Mouse (Mus musculus): ENCODE measurements at regions not wholly inside any gene's neighbourhood (a gene's known extent, or its start where the extent isn't known, plus 50 kb on each side); places are given as distances from the start of the nearest gene placed in this dataset.
"Not testable (repeated sequence)": the region's sequence is repeated elsewhere in the genome, so short reads cannot be mapped to it uniquely, and the experiment has no call there.

DNA sequence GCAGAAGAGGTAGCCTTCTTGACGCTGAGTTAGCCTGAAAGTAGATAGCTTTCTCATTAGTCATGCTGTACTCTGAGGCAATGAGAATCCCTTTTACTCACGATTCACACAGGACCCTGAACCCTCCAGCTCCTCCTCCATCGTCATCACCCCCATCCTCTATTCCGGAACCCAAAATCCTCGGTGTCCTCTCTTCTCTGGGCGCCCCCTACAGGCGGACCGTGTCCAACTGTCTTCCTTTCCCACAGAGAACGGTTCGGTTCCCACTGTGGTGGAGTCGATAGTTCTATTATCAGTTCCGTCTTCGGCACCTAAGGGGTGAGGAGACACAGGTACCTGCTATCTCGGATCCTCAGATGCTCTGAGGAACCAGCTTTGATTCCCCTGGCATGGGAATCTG, 130.2 kb downstream of the Phlda1 start:
- DNase-seq (ENCODE audit: low spot score in 2 of 2) = no peak

DNA sequence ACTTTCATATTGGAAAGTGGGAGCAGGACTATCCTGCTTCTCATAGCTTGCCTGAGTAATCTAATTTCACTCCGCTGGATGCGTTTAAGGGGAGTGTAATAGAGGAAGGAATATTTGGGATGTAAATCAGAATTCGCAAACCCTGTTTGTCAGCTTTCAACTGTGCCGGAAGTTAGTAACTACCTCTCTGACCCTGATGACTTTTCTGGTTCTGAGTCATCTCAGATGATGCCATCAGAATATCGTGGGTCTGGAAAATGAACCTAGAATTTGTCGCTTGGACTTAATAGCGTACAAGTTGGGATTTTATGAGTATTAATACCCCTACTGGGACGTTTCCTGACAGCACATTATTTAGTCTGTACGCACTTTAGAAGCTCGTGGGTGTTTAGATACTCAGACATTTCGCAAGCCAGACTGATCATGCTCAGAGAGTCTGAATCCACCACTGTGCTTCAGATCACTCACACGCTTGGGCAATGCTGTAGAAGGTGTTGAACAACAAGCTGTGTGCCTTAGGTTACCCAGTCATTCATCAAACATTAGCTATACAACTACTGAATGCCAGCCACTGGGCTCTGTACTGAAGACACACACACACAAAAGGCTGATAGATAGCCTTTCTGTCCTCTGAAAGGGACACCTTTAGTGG, 131.1 kb downstream of the Phlda1 start:
- no peak for DNase-seq (ENCODE audit: low spot score in 2 of 2)

DNA sequence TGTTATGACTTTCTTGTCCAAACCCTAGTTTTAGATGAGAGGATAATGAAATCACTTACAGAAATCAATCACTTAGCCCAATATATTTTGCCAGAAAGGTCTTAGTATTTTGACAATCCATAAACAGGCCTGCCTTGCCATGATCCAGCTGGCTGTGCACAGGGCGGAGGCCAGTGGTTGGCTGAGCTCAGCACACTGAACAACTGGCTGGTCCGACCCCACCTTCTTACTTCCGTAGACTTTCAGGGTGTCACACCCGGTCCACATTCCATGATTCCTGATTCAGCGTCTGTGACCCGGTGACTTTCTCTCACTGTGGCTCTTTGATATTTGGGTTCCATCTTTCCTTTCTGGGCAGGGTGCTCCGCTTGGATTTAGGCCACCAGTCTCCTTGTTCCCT, 133.8 kb downstream of the Phlda1 start:
- DNase-seq (ENCODE audit: low spot score in 2 of 2) = no peak

DNA sequence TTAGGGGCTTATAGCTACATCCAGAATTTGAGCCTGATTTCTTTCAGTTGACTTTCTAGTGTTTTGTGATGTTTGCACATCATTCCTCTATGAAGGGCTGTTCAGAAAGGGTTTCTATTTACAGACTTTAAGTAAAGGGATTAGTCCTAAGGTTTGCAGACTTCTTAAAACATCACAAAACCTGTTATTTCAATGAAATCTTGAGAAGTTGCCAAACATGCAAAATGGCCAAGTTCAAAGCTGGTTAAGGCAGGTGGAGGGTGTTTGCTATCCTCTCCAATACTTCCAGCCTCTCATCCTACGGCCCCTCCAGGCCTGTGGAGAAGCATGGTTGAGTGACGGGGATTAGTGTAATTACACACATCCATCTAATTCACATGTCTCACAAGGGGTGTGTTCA, 136.6 kb downstream of the Phlda1 start:
- no peak for DNase-seq (ENCODE audit: low spot score in 2 of 2)

DNA sequence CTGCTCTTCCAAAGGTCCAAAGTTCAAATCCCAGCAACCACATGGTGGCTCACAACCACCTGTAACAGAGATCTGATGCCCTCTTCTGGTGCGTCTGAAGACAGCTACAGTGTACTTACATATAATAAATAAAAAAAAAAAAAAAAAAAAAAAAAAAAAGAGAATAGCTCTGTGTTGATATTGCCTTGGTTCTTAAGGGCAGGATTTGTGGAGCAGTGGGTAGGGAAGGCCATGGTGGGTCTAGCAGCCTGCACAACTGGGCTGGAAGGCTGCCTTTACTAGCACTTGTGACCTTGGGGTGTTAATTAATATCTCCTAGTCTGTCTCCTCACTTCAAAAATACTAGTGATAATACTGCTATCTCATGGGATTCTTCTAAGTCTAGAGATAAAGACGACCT, 147.7 kb downstream of the Phlda1 start:
- DNase-seq (ENCODE audit: low spot score in 2 of 2) = not testable (repeated sequence)

DNA sequence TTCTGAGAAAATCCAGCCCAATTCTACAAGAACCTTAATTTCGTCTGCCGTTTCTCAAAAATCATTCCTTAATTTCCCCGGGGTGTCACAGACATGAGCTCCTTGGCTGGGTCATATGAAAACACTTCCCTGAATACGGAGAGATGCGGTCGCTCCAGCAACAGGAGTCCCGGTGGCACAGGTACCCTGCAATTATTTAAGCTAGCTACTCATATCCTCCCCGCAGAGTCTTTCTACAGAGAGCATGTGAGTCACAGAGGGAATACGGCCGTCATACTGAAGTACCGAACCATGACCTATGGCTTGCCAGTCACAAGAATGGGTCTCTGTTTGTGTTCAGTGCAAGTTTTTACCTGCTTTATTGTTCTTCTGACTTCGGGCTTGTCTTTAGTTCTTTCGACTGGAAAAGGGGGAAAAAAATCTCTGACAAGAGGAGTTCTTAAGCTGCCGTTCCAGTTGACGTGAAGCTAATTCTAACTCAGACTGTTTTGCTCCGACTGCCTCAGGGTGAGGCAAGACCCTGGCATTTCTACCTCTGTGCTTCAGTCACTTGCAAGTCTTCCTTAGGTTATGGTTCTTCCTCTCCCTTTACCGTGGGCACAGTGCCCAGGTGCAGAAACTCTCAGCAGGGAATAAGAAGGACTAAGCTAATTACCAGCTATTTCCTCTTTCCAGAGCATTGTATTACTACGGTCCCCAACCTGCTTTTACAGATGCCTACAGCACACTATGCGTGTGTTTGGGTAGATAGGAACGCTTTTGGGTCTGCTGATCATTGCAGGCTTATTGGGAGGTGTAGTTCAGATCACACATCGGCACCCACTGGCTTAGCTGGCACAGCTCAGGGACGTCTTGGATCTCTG, 148.5 kb downstream of the Phlda1 start:
- no peak for DNase-seq (ENCODE audit: low spot score in 2 of 2)

DNA sequence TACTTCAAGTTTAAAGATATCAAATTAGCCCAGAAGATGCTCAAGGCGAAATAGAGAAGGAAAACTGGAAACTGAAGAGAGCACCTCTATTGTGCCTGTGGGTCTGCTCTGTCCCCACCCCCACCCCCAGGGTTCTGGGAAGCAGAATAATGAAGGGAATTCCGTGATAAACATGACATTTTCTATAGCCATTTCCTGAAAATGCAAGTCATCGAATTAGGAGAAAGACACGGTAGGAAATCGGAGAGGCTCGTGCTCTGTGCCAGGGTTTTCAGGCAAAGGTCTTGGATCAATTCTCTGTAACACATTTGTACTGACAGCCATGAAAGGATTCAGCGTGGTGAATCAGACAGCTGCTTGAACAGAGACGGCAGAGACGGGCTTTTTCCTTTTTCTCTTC, 152.7 kb downstream of the Phlda1 start:
- no peak for DNase-seq (ENCODE audit: low spot score in 2 of 2)

DNA sequence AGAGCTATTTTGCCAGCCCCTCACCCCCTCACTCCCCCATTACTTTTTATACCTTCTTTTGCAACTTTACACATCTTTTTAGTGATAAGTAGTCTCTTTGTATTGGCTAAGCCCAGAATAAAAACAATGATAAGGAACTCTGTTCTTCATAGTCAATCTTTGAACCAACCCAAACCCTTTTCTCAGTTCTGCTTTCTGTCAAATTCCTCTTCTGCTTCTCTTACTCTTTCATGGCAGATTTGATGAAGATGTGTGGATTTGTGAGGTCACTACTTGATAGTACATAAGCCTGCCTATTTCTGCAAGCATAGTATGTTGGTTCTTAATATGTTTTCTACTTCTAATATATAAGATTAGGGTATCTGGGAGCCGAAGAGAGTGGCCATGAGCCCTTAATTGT, 156.6 kb downstream of the Phlda1 start:
- no peak for DNase-seq (ENCODE audit: low spot score in 2 of 2)

DNA sequence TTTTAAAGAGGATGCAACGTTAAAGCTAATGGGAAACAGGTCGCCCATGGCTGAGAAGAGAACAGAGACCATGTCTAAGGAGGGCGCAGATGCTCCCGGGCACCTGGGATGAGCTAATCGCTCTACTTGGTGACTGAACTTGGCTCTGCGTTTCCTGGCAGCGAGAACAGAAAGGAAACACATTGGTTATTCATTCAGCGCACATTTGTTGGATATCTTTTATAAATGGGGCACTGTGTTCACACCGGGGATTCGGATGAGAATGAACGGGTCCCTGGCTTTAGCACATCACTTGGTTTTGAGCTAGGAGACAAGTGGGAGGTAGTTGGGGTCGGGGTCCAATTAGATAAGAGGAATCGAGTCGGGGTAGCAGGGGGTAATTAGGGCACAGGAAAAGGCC, 159.7 kb downstream of the Phlda1 start:
- no peak for DNase-seq (ENCODE audit: low spot score in 2 of 2)

DNA sequence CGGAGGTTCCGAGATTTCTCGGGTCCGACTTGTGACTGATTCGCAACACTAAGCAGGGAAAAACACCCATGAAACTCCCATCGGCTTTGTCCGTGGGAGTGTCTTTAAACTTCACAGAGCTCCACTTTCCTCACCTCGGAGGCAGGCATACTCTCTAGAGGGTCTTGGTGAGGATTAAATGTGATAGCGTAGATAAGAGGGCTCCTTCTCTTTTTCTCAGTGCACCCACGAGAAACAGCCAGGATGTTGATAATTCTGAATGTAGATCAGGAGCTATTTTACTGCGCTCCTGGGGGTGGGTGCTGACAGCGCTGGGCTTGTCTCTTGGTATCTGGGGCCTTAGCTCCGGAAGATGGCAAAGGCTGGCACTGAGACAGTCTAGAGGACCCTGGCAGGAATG, 160.9 kb downstream of the Phlda1 start:
- no peak for DNase-seq (ENCODE audit: low spot score in 2 of 2)

DNA sequence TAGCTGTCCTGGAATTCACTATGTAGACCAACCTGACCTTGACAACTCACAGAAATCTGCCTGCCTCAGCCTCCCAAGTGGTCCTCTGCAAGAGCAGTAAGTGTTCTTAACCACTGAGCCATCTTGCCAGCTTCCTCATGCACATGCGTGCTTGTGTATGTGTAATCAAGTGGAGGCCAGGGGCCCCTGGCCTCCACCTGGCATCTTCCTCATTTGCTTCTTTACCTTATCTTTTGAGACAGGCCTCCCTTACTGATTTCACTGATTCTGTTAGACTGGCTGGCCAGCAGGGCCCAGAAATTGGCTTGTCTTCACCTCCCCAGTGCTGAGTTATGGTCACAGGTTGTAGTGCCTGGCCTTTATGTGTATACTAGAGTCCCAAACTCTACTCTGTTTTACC, 162.6 kb downstream of the Phlda1 start:
- DNase-seq (ENCODE audit: low spot score in 2 of 2) = no peak

DNA sequence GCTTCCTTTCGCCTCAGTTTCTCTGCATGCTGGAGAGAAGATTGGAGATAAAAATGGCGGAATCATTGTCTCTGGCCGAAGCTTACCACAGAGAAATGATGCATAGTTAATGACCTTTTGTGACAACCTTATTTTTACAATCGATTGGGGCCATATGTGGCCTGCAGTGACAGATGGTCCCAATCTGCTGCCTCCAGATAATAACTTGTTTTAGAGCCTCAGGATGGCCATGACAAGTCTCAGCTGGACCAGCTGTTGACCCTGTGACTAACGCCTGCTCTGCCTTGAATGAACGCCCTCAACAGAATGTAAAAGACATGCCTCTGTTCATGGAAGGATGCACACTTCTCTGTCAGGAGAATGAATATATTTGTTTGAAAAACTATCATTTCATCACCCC, 163.6 kb downstream of the Phlda1 start:
- no peak for DNase-seq (ENCODE audit: low spot score in 2 of 2)

DNA sequence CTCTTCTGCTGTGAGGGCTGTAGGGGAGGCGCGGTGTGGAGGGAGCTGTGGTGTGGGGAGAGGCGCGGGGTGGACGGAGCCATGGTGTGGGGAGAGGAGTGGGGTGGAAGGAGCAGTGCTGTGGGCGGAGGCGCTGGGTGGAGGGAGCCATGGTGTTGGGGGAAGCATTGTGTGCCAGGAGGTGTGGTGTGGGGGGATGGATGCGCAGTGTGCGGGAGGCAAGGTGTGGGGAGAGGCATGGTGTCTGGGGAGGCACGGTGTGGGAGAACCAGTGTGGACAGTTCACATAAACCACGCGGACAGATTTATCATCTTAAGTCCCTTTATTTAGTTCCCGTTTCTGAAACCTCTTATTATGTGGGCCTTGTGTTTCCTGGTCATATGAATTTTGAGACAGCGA, 164.6 kb downstream of the Phlda1 start:
- no peak for DNase-seq (ENCODE audit: low spot score in 2 of 2)

DNA sequence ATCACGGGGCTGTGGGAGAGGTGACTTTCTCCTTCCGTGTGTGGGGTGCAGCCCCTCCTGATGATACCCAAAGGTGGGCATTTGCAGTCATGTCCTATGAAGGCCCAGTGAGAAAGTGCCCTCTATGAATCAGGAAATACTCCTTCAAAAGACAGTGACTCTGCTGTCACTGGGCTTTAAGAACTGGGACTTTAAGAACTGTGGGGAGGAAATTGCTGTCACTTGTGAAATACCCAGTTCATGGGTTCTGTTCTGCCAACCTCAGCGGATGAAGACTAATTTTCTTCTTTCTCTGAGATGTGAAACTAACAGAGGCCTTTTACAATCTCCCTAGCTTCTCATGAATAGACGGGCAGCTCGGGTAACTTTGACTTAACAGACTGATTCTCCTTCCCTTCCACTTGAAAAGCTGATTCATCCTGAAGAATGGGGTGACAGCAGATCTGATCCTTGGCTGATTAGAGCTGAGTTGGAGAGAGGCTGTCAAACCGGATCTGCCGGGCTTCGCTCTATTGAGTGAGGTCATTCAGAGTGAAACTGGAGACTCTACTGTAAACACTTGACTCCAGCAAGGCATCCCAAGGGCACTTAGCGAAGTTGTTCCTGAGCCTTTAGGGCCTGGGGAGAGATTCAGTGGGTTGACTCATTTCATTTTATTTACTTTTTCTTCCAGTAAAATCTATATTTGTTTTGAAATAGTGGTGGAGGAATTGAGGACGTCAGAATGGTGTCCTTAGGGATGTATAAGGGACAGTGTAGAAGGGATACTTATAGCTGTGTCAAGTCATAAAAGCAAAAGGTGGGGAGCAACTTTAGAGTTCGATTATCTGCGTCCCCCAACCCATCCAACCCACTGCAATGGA, 166.6 kb downstream of the Phlda1 start:
- DNase-seq (ENCODE audit: low spot score in 2 of 2) = no peak

DNA sequence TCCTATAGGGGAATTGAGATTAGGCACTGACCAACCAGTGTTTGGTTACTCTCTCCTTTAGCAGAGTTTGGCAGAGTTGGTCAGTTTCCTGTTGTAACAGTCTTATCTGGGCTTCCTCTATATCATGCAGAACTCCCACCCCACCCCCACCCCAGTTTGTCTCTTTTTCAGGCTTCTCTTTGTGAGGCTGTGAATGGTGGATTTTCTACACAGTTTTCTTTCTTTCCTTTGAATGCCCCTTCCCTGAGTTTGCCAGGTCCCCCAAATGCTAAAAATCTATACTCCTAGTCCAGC, 167.2 kb downstream of the Phlda1 start:
- no peak for DNase-seq (ENCODE audit: low spot score in 2 of 2)

DNA sequence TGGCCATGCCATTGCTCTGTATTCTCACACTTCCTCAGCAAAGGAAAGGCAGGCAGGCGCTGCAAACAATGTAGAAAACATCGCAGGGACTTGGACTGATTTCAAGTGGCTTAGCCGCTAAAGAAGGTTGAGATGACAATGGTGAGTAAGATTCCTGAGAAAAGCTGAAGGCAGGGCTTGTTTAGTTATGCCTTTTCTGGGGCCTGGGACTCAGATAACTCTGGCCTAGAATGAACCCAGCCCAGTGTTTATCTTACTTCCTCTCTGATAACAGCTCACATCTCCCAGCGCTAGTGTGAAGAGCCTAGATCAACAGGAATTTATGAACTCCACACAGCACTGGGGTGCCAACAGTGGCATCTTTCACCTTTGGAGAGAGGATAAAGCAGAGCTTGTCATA, 170.2 kb downstream of the Phlda1 start:
- no peak for DNase-seq (ENCODE audit: low spot score in 2 of 2)

DNA sequence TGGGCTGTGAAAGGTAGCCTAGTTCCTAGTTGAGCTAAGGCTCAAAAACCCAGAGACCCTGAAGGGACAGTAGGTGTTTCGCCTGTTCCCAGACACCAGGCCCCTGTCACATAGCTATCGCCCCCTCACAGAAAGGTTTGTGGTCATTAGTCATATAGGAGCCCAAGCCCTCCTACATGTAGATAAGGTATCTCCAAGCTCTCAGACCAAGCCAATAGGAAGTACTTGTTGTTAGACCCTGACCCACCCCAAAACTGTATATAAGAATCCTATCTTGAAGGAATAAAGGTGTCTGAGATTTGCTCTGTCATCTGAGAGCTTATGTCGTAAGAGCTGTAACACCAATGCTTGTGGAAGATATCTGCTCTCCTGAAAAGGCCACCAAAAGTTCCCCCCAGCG, 174.8 kb downstream of the Phlda1 start:
- DNase-seq (ENCODE audit: low spot score in 2 of 2) = no peak

DNA sequence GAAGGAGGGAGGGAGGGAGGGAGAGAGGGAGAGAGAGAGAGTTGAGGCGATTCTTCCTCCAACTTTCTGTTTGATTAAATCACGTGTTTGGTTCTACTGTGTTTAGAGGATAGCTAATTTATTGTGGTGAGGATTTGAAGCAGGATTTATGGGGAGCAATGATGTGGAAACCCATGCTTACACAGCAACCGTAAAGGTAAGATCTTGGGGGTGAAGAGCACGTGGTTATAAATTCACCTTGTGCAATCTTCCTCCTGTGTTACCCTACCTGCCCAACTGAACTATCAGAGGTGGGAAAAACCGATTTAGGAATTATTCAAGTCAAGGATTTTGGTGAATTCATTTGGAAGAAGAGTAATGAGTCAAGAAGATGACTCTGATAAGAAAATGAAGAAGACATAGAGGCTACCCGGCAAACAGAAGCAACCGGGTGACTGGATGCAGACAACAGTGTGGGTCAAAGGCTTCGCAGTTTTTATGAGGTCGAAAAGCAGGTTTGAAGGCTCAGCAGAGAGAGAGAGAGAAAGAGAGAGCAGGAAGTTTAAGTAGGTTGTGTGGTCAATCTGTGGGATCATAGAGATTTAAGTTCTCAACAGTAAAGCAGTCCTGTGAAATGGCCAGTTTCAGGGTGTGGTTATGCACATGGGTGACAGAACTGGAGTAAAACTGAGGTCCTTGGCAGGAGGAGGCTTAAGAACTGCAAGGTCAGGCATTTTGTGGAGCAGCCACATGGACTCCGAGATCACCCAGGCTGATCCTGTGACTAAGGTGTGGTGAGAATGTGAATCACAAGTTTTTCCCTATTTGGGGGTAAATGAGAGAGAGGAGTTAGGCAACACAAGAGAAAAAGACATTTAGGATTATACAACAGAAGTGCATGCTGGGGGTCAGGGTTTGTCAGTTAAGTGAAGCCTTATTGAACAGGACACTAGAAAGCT, 178.6 kb downstream of the Phlda1 start:
- DNase-seq (ENCODE audit: low spot score in 2 of 2) = no peak

DNA sequence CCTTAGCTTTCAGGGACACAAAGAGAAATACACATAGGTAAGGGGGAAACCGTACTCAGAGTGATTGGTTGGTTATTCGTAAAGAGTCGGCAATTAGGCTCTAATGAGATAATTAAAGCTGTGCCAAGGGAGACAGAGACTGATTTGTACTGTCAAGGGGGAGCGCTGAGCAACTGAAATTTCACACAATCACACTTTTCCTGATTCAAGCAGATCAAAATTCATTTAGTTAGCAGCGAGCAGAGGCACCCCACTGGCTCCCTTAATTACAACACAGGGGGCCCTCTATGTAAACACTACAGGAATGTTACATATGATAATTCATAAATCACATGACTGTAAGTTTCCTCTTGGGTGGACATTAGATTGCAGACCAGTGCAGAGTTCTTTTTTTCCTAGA, 180.5 kb downstream of the Phlda1 start:
- no peak for DNase-seq (ENCODE audit: low spot score in 2 of 2)

DNA sequence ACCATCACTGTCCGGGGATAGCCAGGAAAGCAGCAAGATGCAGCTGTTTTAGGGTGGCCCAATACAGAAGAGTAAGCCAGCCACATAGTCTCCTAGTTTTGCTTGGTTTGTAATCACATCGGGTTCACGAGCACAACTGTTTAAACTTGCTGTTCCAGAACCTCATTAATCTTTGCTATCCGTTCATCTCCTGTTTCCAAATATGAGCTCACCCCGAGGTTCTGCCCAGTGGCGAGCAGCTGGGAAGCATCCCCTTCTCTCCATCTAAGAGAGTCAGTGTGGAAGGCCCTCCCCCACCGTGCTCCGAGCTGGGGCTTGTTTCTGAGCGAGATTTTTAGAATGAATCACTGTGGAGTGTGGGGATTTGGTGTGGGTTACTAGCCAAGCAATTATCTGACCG, 183.5 kb downstream of the Phlda1 start:
- DNase-seq (ENCODE audit: low spot score in 2 of 2) = peak; percentile 63 to 71

DNA sequence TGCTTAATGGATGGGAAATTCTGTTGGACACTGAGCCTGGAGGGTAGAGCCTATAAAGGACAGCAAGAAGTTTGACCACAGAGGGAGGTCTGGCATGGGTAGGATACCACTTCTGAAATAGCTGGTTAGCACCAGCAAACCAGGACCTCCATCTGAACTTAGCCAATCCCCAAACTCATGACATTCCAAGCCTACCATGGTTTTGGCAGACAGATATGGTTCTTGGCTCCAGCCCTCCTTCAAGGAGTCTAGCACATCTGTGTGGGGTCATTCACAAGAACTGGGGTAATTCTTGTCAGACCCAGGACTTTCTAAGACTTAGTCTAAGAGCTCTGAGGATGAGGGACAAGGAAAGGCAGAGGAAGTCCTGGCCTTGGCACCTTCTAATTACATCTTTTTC, 187.7 kb downstream of the Phlda1 start:
- no peak for DNase-seq (ENCODE audit: low spot score in 2 of 2)
